Mouse (Mus musculus) neural tube, embryonic 10.5 days (tissue): ENCODE data around the gene Inpp5d.

ENCODE experiments used
- DNase-seq: peaks from one replicate; pipeline ENCODE4 v3.0.0-alpha.2; 2017; ENCODE audit warnings: low spot score; ENCODE audit errors: extremely low spot score

The Inpp5d gene

GRCm38 (mm10) chr1:87620211-87620668 lies at the start of gene Inpp5d:
Gene Inpp5d, plus strand, starts transcription at chr1:87620312.
- no peak for DNase-seq

GRCm38 (mm10) chr1:87573261-87573660 lies 46.9 kb upstream of the Inpp5d start:
- DNase-seq: no peak

GRCm38 (mm10) chr1:87573800-87574215 lies 46.3 kb upstream of the Inpp5d start, which contains the start of gene Ngef:
Gene Ngef, minus strand, starts transcription at chr1:87573870.
- DNase-seq: no peak

- no peak for DNase-seq
Measured at GRCm38 (mm10) chr1:87574353-87574752, 45.8 kb upstream of the Inpp5d start.

- no peak for DNase-seq
Measured at GRCm38 (mm10) chr1:87574785-87575184, 45.3 kb upstream of the Inpp5d start.

GRCm38 (mm10) chr1:87578965-87579364 lies 41.1 kb upstream of the Inpp5d start:
- DNase-seq: no peak

- DNase-seq: peak; percentile 29
Measured at GRCm38 (mm10) chr1:87580824-87581223, 39.3 kb upstream of the Inpp5d start.

- no peak for DNase-seq
Measured at GRCm38 (mm10) chr1:87589162-87589561, 30.9 kb upstream of the Inpp5d start.

- DNase-seq: no peak
Measured at GRCm38 (mm10) chr1:87589980-87590379, 30.1 kb upstream of the Inpp5d start.

- no peak for DNase-seq
Measured at GRCm38 (mm10) chr1:87594261-87594660, 25.9 kb upstream of the Inpp5d start.

GRCm38 (mm10) chr1:87594671-87595070 lies 25.4 kb upstream of the Inpp5d start:
- DNase-seq: no peak

- no peak for DNase-seq
Measured at GRCm38 (mm10) chr1:87600533-87600932, 19.6 kb upstream of the Inpp5d start.

GRCm38 (mm10) chr1:87601801-87602200 lies 18.3 kb upstream of the Inpp5d start:
- no peak for DNase-seq

GRCm38 (mm10) chr1:87603389-87603788 lies 16.7 kb upstream of the Inpp5d start:
- DNase-seq: no peak

- DNase-seq: no peak
Measured at GRCm38 (mm10) chr1:87605296-87605695, 14.8 kb upstream of the Inpp5d start.

- DNase-seq: no peak
Measured at GRCm38 (mm10) chr1:87607385-87608091, 12.6 kb upstream of the Inpp5d start.

- DNase-seq: peak; percentile 62
Measured at GRCm38 (mm10) chr1:87608416-87609046, 11.6 kb upstream of the Inpp5d start.

GRCm38 (mm10) chr1:87614576-87615295 lies 5.4 kb upstream of the Inpp5d start:
- no peak for DNase-seq

- DNase-seq: no peak
Measured at GRCm38 (mm10) chr1:87620693-87621092, 581 bp downstream of the Inpp5d start.

GRCm38 (mm10) chr1:87621146-87621857 lies 1.2 kb downstream of the Inpp5d start:
- DNase-seq: no peak

GRCm38 (mm10) chr1:87621858-87622279 lies 1.8 kb downstream of the Inpp5d start:
- no peak for DNase-seq
